Mouse (Mus musculus) megakaryocyte, embryonic 14.5 days (primary cell): Measurements from ENCODE around the gene AU021092.

Experiments used
- FLI1 ChIP-seq: IDR thresholded peaks from 2 replicates; pipeline ENCODE4 v1.6.1; 2012; ENCODE audit warnings: low read length, inconsistent platforms, mixed read lengths
- GATA1 ChIP-seq: IDR thresholded peaks from 3 replicates; pipeline ENCODE4 v1.6.1; 2012; ENCODE audit warnings: mixed read lengths, low read length, inconsistent platforms, borderline replicate concordance

DNA sequence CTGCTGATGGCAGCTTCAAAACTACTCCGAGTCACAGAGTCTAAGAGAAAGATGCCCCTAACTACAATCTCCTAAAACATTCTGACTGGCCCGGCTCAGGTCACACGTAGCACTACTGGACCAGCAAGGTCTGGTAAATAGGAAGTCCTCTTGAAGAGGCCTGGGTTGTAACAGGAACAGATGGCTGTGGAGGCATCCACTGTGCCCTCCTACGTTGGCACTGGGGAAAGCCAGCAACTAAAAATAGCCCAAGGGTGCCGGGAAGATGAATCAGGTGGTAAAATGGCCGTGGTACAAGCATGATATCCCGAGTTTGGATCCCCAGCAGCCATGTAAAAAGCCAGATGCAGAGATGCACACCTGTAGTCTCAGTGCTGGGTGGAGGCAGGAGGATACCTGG, 35.9 kb downstream of the AU021092 start:
- no peak for TF ChIP-seq GATA1
- TF ChIP-seq FLI1 = no peak
